Mouse (Mus musculus): Measurements from ENCODE around the gene Chrne. TPM values are rescaled to one million over a fixed set of nuclear protein-coding genes. Genes with fewer than 3 reads are reported as not detected.

The Chrne gene
- total and polyA plus RNA-seq, 3 experiments = not detected

DNA sequence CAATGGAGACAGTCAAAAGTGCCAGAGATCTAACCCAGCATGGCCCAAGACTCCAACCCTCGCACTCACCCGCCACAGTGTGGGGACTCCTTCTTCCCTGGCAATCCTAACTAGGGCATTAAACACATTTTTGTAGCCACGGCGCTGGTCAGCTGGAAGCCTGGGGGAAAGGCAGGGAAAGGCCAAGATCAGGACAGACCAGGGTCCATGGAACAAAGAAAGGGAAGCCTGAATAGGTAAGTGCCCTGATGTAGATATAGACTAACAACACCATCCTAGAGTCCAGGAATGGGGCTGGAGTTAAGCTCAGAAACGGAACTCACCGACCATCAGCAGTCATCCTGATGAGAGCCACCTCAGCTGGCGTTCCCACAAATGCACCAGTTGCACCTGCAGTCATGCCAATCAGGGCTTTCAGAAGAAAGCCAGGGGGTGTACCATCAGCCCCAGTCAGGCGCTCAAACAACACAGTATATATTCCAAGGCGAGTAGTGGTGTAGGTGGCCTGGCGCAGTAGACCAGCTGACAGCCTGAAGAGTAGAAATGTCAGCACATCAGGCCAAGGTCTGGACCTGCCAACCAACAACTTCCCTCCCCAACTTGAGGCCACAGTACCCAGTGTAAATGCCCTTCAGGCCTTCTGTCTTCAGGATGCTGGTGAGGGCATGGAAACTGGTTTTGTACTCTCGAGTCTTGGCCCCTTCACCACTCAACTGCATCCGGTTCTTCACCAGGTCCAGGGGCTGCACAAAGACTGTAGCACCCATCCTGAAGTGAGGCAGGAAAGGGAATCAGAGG, 26.6 kb upstream of the Chrne start:
- Histone ChIP-seq H3K79me2 (replicated peaks; ENCODE audit: control insufficient read depth, insufficient read depth, low read length) (peaks cover 4% of the 10 kb centered on the region), H3K4me1 (ENCODE audit: control insufficient read depth, insufficient read depth, low read length) (peaks cover 12% of the 10 kb centered on the region), H3K9ac (ENCODE audit: low read depth, low read length) (peak overlapping the region; percentile 85), H3K27ac (peak overlapping the region; percentile 96), H3K4me3 (peak overlapping the region; percentile 60), H3K36me3 (ENCODE audit: control insufficient read depth, insufficient read depth, low read length) (peaks cover 16% of the 10 kb centered on the region; the same call in 1 of the 2 replicates), H3K27me3 (ENCODE audit: control insufficient read depth, insufficient read depth, low read length) (no peaks in the 10 kb centered on the region)
- DNase-seq = peak in 1 of 2 experiments; percentile 33
- TF ChIP-seq EP300 (IDR thresholded peaks at IDR 0.05; ENCODE audit: insufficient read depth, low read depth, low read length) = no peak
- TF ChIP-seq CTCF (IDR thresholded peaks at IDR 0.05) = no peak
- no peak for TF ChIP-seq POLR2A (IDR thresholded peaks at IDR 0.05; ENCODE audit: insufficient read depth, low read depth, low read length)
- intact Hi-C loops (cut with DNase I) = loop anchor here (2.0 to 5.0 kb wide), 3 partner anchors 23 to 55 kb away; partner anchors contain the start of genes Camta2, Inca1, Kif1c and Spag7
- WGBS = 62% methylated on average over 12 of the region's 12 CpGs

DNA sequence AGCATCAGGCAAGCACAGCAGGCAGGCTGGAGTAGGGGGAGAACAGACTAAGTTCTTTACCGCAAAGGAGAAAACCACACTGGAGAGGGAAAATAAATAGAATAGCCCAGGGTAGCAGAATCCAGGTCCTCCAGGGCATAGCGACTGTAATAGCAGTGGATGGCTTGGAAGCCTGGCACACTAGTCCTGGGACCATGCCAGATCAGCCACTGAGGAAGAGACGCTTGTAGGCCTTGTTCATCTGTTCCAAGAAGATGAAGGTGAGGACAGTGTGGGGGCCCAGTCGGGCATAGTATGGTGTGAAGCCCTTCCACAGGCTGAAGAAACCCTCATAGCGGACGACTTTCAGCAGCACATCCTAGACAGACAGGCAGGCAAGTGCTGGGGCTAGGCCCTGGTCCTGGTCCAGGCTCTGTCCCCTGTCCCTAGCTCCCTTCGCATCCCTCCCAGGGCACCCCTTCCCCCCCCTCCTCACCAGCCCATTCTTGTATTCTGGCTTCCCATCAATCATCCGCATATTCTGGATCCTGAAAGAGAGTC, 25.6 kb upstream of the Chrne start:
- WGBS = 76% methylated on average over 8 of the region's 8 CpGs
- intact Hi-C loops (cut with DNase I) = loop anchor here (5.0 kb wide), 1 partner anchor 43 kb away; the partner anchor contains the start of gene Camta2
- H3K27ac ChIP-seq = no peak overlapping the region
- DNase-seq = no peak
- H3K79me2 ChIP-seq (replicated peaks; ENCODE audit: control insufficient read depth, insufficient read depth, low read length) = peaks cover 4% of the 10 kb centered on the region
- H3K27me3 ChIP-seq (ENCODE audit: control insufficient read depth, insufficient read depth, low read length) = no peaks in the 10 kb centered on the region
- no peak for TF ChIP-seq CTCF (IDR thresholded peaks at IDR 0.05)
- no peak for TF ChIP-seq POLR2A (IDR thresholded peaks at IDR 0.05; ENCODE audit: insufficient read depth, low read depth, low read length)
- TF ChIP-seq EP300 (IDR thresholded peaks at IDR 0.05; ENCODE audit: insufficient read depth, low read depth, low read length) = no peak
- H3K4me1 ChIP-seq (ENCODE audit: control insufficient read depth, insufficient read depth, low read length) = peaks cover 14% of the 10 kb centered on the region
- no peak overlapping the region for H3K4me3 ChIP-seq
- no peak overlapping the region for H3K9ac ChIP-seq (ENCODE audit: low read depth, low read length)
- peaks cover 10% of the 10 kb centered on the region; the same call in 1 of the 2 replicates for H3K36me3 ChIP-seq (ENCODE audit: control insufficient read depth, insufficient read depth, low read length)

DNA sequence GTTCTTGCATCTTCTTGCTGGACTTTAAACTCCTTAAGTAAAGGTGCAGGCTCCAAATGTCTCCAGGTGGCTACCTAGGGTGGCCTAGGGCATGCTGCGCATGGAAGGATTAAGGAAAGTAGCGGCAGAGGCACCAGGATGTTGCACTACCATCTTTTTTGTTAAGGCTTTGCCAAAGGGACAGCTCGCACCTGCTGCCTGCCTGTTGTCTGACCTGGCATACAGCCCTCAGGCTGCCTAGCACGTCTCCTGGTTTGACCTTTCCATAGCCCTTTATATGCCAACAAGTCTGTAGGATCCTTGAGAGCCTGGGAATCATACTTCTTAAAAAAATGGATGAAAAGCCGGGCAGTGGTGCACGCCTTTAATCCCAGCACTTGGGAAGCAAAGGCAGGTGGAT, 24.0 kb upstream of the Chrne start:
- 82% methylated on average over 6 of the region's 6 CpGs for whole genome bisulfite sequencing
- peaks cover 4% of the 10 kb centered on the region for H3K79me2 ChIP-seq (replicated peaks; ENCODE audit: control insufficient read depth, insufficient read depth, low read length)
- H3K4me1 ChIP-seq (ENCODE audit: control insufficient read depth, insufficient read depth, low read length) = peaks cover 13% of the 10 kb centered on the region
- TF ChIP-seq CTCF (IDR thresholded peaks at IDR 0.05) = no peak
- no peak for TF ChIP-seq EP300 (IDR thresholded peaks at IDR 0.05; ENCODE audit: insufficient read depth, low read depth, low read length)
- H3K27me3 ChIP-seq (ENCODE audit: control insufficient read depth, insufficient read depth, low read length) = no peaks in the 10 kb centered on the region
- 0 out of 2 replicates have a peak, but pooled peaks cover 3% of the 10 kb centered on the region for H3K36me3 ChIP-seq (ENCODE audit: control insufficient read depth, insufficient read depth, low read length)
- H3K27ac ChIP-seq = no peak overlapping the region
- DNase-seq = no peak
- intact Hi-C loops (cut with DNase I) = no loop called here
- no peak overlapping the region for H3K9ac ChIP-seq (ENCODE audit: low read depth, low read length)
- no peak overlapping the region for H3K4me3 ChIP-seq

DNA sequence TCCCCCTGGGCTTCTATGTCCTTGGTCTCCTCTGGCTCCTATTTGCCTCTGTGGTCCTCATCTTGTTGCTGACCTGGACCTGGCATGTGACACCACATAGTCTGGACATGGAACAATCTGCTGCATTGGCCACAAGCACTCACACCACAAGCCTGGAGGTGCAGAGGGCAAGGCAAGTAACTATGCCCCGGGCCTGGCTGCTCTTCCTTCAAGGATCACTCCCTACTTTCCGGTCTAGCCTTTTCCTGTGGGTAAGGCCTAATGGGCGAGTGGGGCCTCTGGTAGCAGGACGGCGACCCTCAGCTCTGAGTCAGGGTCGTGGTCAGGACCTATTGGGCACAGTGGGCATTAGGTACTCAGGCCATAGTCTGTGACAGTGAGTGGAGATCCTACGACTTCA, 22.2 kb upstream of the Chrne start:
- intact Hi-C loops (cut with DNase I) = no loop called here
- WGBS = 57% methylated on average over 7 of the region's 7 CpGs
- Histone ChIP-seq H3K4me3 (no peak overlapping the region), H3K9ac (ENCODE audit: low read depth, low read length) (no peak overlapping the region), H3K27me3 (ENCODE audit: control insufficient read depth, insufficient read depth, low read length) (no peaks in the 10 kb centered on the region), H3K27ac (no peak overlapping the region), H3K4me1 (ENCODE audit: control insufficient read depth, insufficient read depth, low read length) (peaks cover 11% of the 10 kb centered on the region), H3K79me2 (replicated peaks; ENCODE audit: control insufficient read depth, insufficient read depth, low read length) (no peaks in the 10 kb centered on the region), H3K36me3 (ENCODE audit: control insufficient read depth, insufficient read depth, low read length) (0 out of 2 replicates have a peak, but pooled peaks cover 3% of the 10 kb centered on the region)
- DNase-seq = no peak
- no peak for TF ChIP-seq CTCF (IDR thresholded peaks at IDR 0.05)
- no peak for TF ChIP-seq EP300 (IDR thresholded peaks at IDR 0.05; ENCODE audit: insufficient read depth, low read depth, low read length)

DNA sequence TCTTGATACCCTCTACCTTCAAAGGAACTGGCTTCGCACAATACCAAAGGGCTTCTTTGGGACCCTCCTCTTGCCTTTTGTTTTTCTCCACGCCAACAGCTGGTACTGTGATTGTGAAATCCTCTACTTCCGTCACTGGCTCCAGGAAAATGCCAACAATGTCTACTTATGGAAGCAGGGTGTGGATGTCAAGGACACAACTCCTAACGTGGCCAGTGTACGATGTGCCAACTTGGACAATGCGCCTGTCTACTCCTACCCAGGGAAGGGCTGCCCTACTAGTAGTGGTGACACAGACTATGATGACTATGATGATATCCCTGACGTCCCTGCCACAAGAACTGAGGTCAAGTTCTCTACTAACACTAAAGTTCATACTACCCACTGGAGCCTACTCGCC, 21.0 kb upstream of the Chrne start:
- no peak for DNase-seq
- H3K36me3 ChIP-seq (ENCODE audit: control insufficient read depth, insufficient read depth, low read length) = 0 out of 2 replicates have a peak, but pooled peaks cover 3% of the 10 kb centered on the region
- no peak overlapping the region for H3K9ac ChIP-seq (ENCODE audit: low read depth, low read length)
- TF ChIP-seq CTCF (IDR thresholded peaks at IDR 0.05) (no peak), EP300 (IDR thresholded peaks at IDR 0.05; ENCODE audit: insufficient read depth, low read depth, low read length) (no peak), POLR2A (IDR thresholded peaks at IDR 0.05; ENCODE audit: insufficient read depth, low read depth, low read length) (no peak)
- intact Hi-C loops (cut with DNase I) = no loop called here
- 56% methylated on average over 8 of the region's 8 CpGs for WGBS
- H3K4me3 ChIP-seq = no peak overlapping the region
- H3K79me2 ChIP-seq (replicated peaks; ENCODE audit: control insufficient read depth, insufficient read depth, low read length) = no peaks in the 10 kb centered on the region
- no peaks in the 10 kb centered on the region for H3K27me3 ChIP-seq (ENCODE audit: control insufficient read depth, insufficient read depth, low read length)
- H3K27ac ChIP-seq = no peak overlapping the region
- peaks cover 2% of the 10 kb centered on the region; the same call in 1 of the 2 replicates for H3K4me1 ChIP-seq (ENCODE audit: control insufficient read depth, insufficient read depth, low read length)

DNA sequence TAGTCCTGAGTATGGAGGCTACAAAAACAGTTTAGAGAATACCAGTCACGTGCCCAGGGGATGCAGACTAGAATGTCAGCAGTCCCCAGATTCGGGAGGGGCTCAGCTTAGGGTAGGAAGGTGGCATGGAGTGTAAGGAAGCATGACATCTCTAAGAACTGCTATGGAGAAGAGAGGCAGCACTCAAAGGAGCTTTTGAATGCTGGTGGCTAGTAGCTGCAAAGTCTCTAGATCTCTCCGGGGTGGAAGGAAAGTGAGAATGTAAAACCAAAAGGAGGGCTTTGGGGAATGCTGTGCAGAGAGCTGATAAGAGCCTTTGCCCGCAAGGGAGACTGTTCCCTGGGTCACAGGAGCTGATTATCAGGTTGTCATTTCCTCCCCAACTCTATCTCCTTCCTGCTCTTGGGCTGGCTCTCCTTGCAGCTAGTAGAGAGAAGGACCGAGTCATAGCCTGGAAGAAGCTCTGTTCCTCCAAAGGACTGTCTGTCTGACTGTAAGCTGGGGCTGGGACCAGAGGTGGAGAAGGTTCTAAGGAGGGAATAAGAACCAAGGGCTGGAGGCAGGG, 19.8 kb upstream of the Chrne start, which contains the start of gene Gp1ba:
Gene Gp1ba (plus strand): TSS at position 409 of the 565 bp plus-strand sequence.
- no peaks in the 10 kb centered on the region for H3K27me3 ChIP-seq (ENCODE audit: control insufficient read depth, insufficient read depth, low read length)
- no peak within 1 kb of the TSS for H3K4me3 ChIP-seq
- intact Hi-C loops (cut with DNase I) = no loop called here
- WGBS = 6% methylated on average over 5 of the region's 5 CpGs
- no peak within 1 kb of the TSS for H3K27ac ChIP-seq
- no peaks in the 10 kb centered on the region for H3K36me3 ChIP-seq (ENCODE audit: control insufficient read depth, insufficient read depth, low read length)
- no peak for DNase-seq
- TF ChIP-seq CTCF (IDR thresholded peaks at IDR 0.05) = no peak
- TF ChIP-seq EP300 (IDR thresholded peaks at IDR 0.05; ENCODE audit: insufficient read depth, low read depth, low read length) = no peak
- TF ChIP-seq POLR2A (IDR thresholded peaks at IDR 0.05; ENCODE audit: insufficient read depth, low read depth, low read length) = no peak
- H3K79me2 ChIP-seq (replicated peaks; ENCODE audit: control insufficient read depth, insufficient read depth, low read length) = no peaks in the 10 kb centered on the region
- H3K9ac ChIP-seq (ENCODE audit: low read depth, low read length) = no peak within 1 kb of the TSS
- H3K4me1 ChIP-seq (ENCODE audit: control insufficient read depth, insufficient read depth, low read length) = peaks cover 2% of the 10 kb centered on the region; the same call in 1 of the 2 replicates
